Mouse (Mus musculus) forebrain, embryonic 10.5 days (tissue): ENCODE measurements around the gene Ano3. TPM values are rescaled to one million over a fixed set of nuclear protein-coding genes. Genes with fewer than 3 reads are reported as not detected.
A peak's percentile ranks its signal among the peaks of the same experiment; 100 is the strongest.
"Not testable (repeated sequence)": the region's sequence is repeated elsewhere in the genome, so short reads cannot be mapped to it uniquely, and the experiment has no call there.

Experiments used
- DNase-seq: peaks from one replicate; pipeline ENCODE4 v3.0.0-alpha.2; 2017; ENCODE audit warnings: low spot score; ENCODE audit errors: extremely low spot score
- H3K27ac ChIP-seq: fragments of 300-500 bp; sonication (generic); 2 replicates; pipeline ENCODE4 v1.5.1; 2016; ENCODE audit warnings: mild to moderate bottlenecking
- H3K27me3 ChIP-seq: fragments of 300-500 bp; sonication (generic); 2 replicates; pipeline ENCODE4 v1.6.1; 2016; ENCODE audit warnings: mild to moderate bottlenecking; ENCODE audit not compliant: poor library complexity, severe bottlenecking
- H3K36me3 ChIP-seq: fragments of 300-500 bp; sonication (generic); replicated peaks from 2 replicates; pipeline ENCODE4 v1.6.1; 2016; ENCODE audit warnings: mild to moderate bottlenecking, moderate library complexity
- H3K4me1 ChIP-seq: fragments of 300-500 bp; sonication (generic); 2 replicates; pipeline ENCODE4 v1.6.1; 2016
- H3K4me3 ChIP-seq: fragments of 300-500 bp; sonication (generic); 2 replicates; pipeline ENCODE4 v1.5.1; 2016; ENCODE audit warnings: mild to moderate bottlenecking, moderate library complexity
- H3K9me3 ChIP-seq: fragments of 300-500 bp; sonication (generic); 2 replicates; pipeline ENCODE4 v1.6.1; 2016; ENCODE audit warnings: mild to moderate bottlenecking, moderate library complexity
- WGBS: fragments of 180-500 bp; shearing (Covaris S2); methylation state at CpG from one replicate; pipeline ENCODE4 v1.1.7; 2016; 5-methylcytosine and 5-hydroxymethylcytosine counted together
- polyA plus RNA-seq: library from polyadenylated mRNA; unstranded; fragments of >200 nt; fragmentation: Nextera tagmentation; extraction: Ambion mirVana; gene quantifications from 2 replicates; pipeline ENCODE4 v1.2.1, GENCODE M21; 2016

The Ano3 gene
- 0.82 and 0.94 TPM in 2 replicates for polyA plus RNA-seq

GRCm38 (mm10) chr2:110950823-110951222 lies at the start of gene Ano3:
TSS of gene Ano3 (minus strand) at chr2:110950923.
- not testable (repeated sequence) for H3K36me3 ChIP-seq, DNase-seq, H3K27me3 ChIP-seq, H3K9me3 ChIP-seq
- Histone ChIP-seq H3K4me3 (peak within 1 kb of the TSS; percentile 56), H3K27ac (peak within 1 kb of the TSS; percentile 79), H3K4me1 (peaks cover 17% of the 10 kb centered on the region)

GRCm38 (mm10) chr2:110990071-110990470 lies 39.3 kb upstream of the Ano3 start:
- H3K27me3 ChIP-seq, result no peaks in the 10 kb centered on the region
- H3K36me3 ChIP-seq, result no peaks in the 10 kb centered on the region
- no peaks in the 10 kb centered on the region for H3K9me3 ChIP-seq
- WGBS, result 90% methylated on average over 1 of the region's 1 CpGs
- no peak overlapping the region for H3K4me3 ChIP-seq
- H3K4me1 ChIP-seq, result no peaks in the 10 kb centered on the region
- no peak overlapping the region for H3K27ac ChIP-seq
- DNase-seq, result no peak

GRCm38 (mm10) chr2:110989539-110989938 lies 38.8 kb upstream of the Ano3 start:
- WGBS, result 95% methylated on average over 4 of the region's 4 CpGs
- H3K9me3 ChIP-seq, result no peaks in the 10 kb centered on the region
- DNase-seq, result no peak

GRCm38 (mm10) chr2:110985853-110986271 lies 35.1 kb upstream of the Ano3 start:
- no peaks in the 10 kb centered on the region for H3K9me3 ChIP-seq
- no peaks in the 10 kb centered on the region for H3K27me3 ChIP-seq
- no peaks in the 10 kb centered on the region for H3K36me3 ChIP-seq
- H3K27ac ChIP-seq, result no peak overlapping the region
- no peaks in the 10 kb centered on the region for H3K4me1 ChIP-seq
- H3K4me3 ChIP-seq, result no peak overlapping the region
- no peak for DNase-seq
- WGBS, result 89% methylated on average over 2 of the region's 2 CpGs

More at GRCm38 (mm10) chr2:110989539-110989938, 38.8 kb upstream of the Ano3 start:
- no peak overlapping the region for H3K27ac ChIP-seq
- no peaks in the 10 kb centered on the region for H3K4me1 ChIP-seq
- no peaks in the 10 kb centered on the region for H3K36me3 ChIP-seq
- no peak overlapping the region for H3K4me3 ChIP-seq
- H3K27me3 ChIP-seq, result no peaks in the 10 kb centered on the region

- Histone ChIP-seq H3K4me1 (no peaks in the 10 kb centered on the region), H3K27ac (no peak overlapping the region), H3K36me3 (no peaks in the 10 kb centered on the region), H3K9me3 (no peaks in the 10 kb centered on the region), H3K4me3 (no peak overlapping the region), H3K27me3 (no peaks in the 10 kb centered on the region)
- WGBS, result 53% methylated on average over 1 of the region's 1 CpGs
- DNase-seq, result no peak
Measured at GRCm38 (mm10) chr2:110981733-110982132, 31.0 kb upstream of the Ano3 start.

GRCm38 (mm10) chr2:110979610-110980009 lies 28.9 kb upstream of the Ano3 start:
- no peak for DNase-seq
- WGBS, result 89% methylated on average over 2 of the region's 2 CpGs

GRCm38 (mm10) chr2:110976871-110977270 lies 26.1 kb upstream of the Ano3 start:
- H3K27me3 ChIP-seq, result no peaks in the 10 kb centered on the region
- no peak overlapping the region for H3K4me3 ChIP-seq
- H3K27ac ChIP-seq, result no peak overlapping the region
- no peak for DNase-seq
- H3K4me1 ChIP-seq, result no peaks in the 10 kb centered on the region
- 85% methylated on average over 2 of the region's 2 CpGs for WGBS
- H3K9me3 ChIP-seq, result no peaks in the 10 kb centered on the region
- H3K36me3 ChIP-seq, result no peaks in the 10 kb centered on the region

More at GRCm38 (mm10) chr2:110979610-110980009, 28.9 kb upstream of the Ano3 start:
- Histone ChIP-seq H3K4me1 (no peaks in the 10 kb centered on the region), H3K9me3 (no peaks in the 10 kb centered on the region), H3K27ac (no peak overlapping the region), H3K27me3 (no peaks in the 10 kb centered on the region), H3K4me3 (no peak overlapping the region), H3K36me3 (no peaks in the 10 kb centered on the region)

- Histone ChIP-seq H3K36me3 (no peaks in the 10 kb centered on the region), H3K4me3 (no peak overlapping the region), H3K9me3 (no peaks in the 10 kb centered on the region), H3K27me3 (no peaks in the 10 kb centered on the region), H3K27ac (no peak overlapping the region), H3K4me1 (no peaks in the 10 kb centered on the region)
- WGBS, result 93% methylated on average over 2 of the region's 2 CpGs
- DNase-seq, result no peak
Measured at GRCm38 (mm10) chr2:110970158-110970557, 19.4 kb upstream of the Ano3 start.

GRCm38 (mm10) chr2:110965398-110965797 lies 14.7 kb upstream of the Ano3 start:
- WGBS, result 96% methylated on average over 3 of the region's 3 CpGs
- H3K4me3 ChIP-seq, result no peak overlapping the region
- H3K4me1 ChIP-seq, result no peaks in the 10 kb centered on the region
- no peaks in the 10 kb centered on the region for H3K9me3 ChIP-seq
- H3K27ac ChIP-seq, result no peak overlapping the region
- no peak for DNase-seq
- no peaks in the 10 kb centered on the region for H3K27me3 ChIP-seq
- no peaks in the 10 kb centered on the region for H3K36me3 ChIP-seq

- Histone ChIP-seq H3K27me3 (no peaks in the 10 kb centered on the region), H3K9me3 (no peaks in the 10 kb centered on the region), H3K4me3 (peak overlapping the region; percentile 56), H3K27ac (peak overlapping the region; percentile 79), H3K4me1 (peaks cover 17% of the 10 kb centered on the region), H3K36me3 (no peaks in the 10 kb centered on the region)
- 61% methylated on average over 3 of the region's 3 CpGs for WGBS
- no peak for DNase-seq
Measured at GRCm38 (mm10) chr2:110950432-110950803, 305 bp downstream of the Ano3 start.

- peak; percentile 67 for DNase-seq
- Histone ChIP-seq H3K27ac (peak overlapping the region; percentile 79), H3K4me1 (peaks cover 17% of the 10 kb centered on the region), H3K27me3 (no peaks in the 10 kb centered on the region), H3K9me3 (no peaks in the 10 kb centered on the region), H3K4me3 (peak overlapping the region; percentile 56), H3K36me3 (no peaks in the 10 kb centered on the region)
- WGBS, result 10% methylated on average over 20 of the region's 20 CpGs
Measured at GRCm38 (mm10) chr2:110949679-110950431, 868 bp downstream of the Ano3 start.

GRCm38 (mm10) chr2:110945171-110945570 lies 5.6 kb downstream of the Ano3 start:
- 80% methylated on average over 1 of the region's 1 CpGs for WGBS
- Histone ChIP-seq H3K9me3 (no peaks in the 10 kb centered on the region), H3K4me3 (no peak overlapping the region), H3K27ac (no peak overlapping the region), H3K36me3 (no peaks in the 10 kb centered on the region), H3K27me3 (no peaks in the 10 kb centered on the region), H3K4me1 (peaks cover 8% of the 10 kb centered on the region)
- DNase-seq, result no peak

GRCm38 (mm10) chr2:110935691-110936090 lies 15.0 kb downstream of the Ano3 start:
- DNase-seq, result no peak
- H3K4me3 ChIP-seq, result no peak overlapping the region
- no peaks in the 10 kb centered on the region for H3K36me3 ChIP-seq
- H3K4me1 ChIP-seq, result no peaks in the 10 kb centered on the region
- H3K9me3 ChIP-seq, result no peaks in the 10 kb centered on the region
- no peaks in the 10 kb centered on the region for H3K27me3 ChIP-seq
- no peak overlapping the region for H3K27ac ChIP-seq
